Mouse (Mus musculus) gonadal fat pad, adult 2 months (tissue): ENCODE measurements around the gene Gipc3. TPM values are rescaled to one million over a fixed set of nuclear protein-coding genes. Genes with fewer than 3 reads are reported as not detected.

ENCODE experiments used
- polyA plus RNA-seq: library from polyadenylated mRNA; depleted of rRNA; stranded (reverse); fragments of >200 nt; gene quantifications from 2 replicates; pipeline ENCODE4 v1.2.3, GENCODE M21; 2012; rRNA removed

Gene Gipc3
- polyA plus RNA-seq, 1 experiment, result 1.7 TPM

Other genes with a start within 250 kb of the Gipc3 start
- 0.41 and 0.61 TPM in 2 replicates for gene Creb3l3, start 244.4 kb downstream of the Gipc3 start, polyA plus RNA-seq
- 132 and 176 TPM in 2 replicates for gene Map2k2, start 237.4 kb downstream of the Gipc3 start, polyA plus RNA-seq
- 30.0 and 49.1 TPM in 2 replicates for gene Zbtb7a, start 208.0 kb downstream of the Gipc3 start, polyA plus RNA-seq
- gene Pias4, start 175.3 kb downstream of the Gipc3 start, polyA plus RNA-seq, result 31.5 and 32.8 TPM in 2 replicates
- 1,971 and 2,241 TPM in 2 replicates for gene Eef2, start 166.6 kb downstream of the Gipc3 start, polyA plus RNA-seq
- gene Dapk3, start 160.3 kb downstream of the Gipc3 start, polyA plus RNA-seq, result 76.3 and 81.7 TPM in 2 replicates
- not detected in 2 replicates for gene 4930442H23Rik, start 159.4 kb downstream of the Gipc3 start, polyA plus RNA-seq
- not detected in 2 replicates for gene Nmrk2, start 141.2 kb downstream of the Gipc3 start, polyA plus RNA-seq
- 0.03 TPM in 1 of 2 replicates, not detected in the other for gene Atcay, start 112.4 kb downstream of the Gipc3 start, polyA plus RNA-seq
- gene Zfr2, start 110.1 kb downstream of the Gipc3 start, polyA plus RNA-seq, result 17.9 and 20.9 TPM in 2 replicates
- gene Matk, start 90.3 kb downstream of the Gipc3 start, polyA plus RNA-seq, result 3.1 and 4.7 TPM in 2 replicates
- 65.7 and 72.8 TPM in 2 replicates for gene Mrpl54, start 76.3 kb downstream of the Gipc3 start, polyA plus RNA-seq
- 61.1 and 77.4 TPM in 2 replicates for gene Apba3, start 76.3 kb downstream of the Gipc3 start, polyA plus RNA-seq
- gene Tjp3, start 51.7 kb downstream of the Gipc3 start, polyA plus RNA-seq, result 21.4 and 29.9 TPM in 2 replicates
- 57.9 and 58.4 TPM in 2 replicates for gene Pip5k1c, start 50.3 kb downstream of the Gipc3 start, polyA plus RNA-seq
- 24.8 and 25.0 TPM in 2 replicates for gene Cactin, start 22.2 kb downstream of the Gipc3 start, polyA plus RNA-seq
- 8.3 and 9.3 TPM in 2 replicates for gene Tbxa2r, start 14.5 kb downstream of the Gipc3 start, polyA plus RNA-seq
- 60.3 and 76.7 TPM in 2 replicates for gene Hmg20b, start 7.2 kb upstream of the Gipc3 start, polyA plus RNA-seq
- gene Mfsd12, start 14.2 kb upstream of the Gipc3 start, polyA plus RNA-seq, result 29.8 and 39.5 TPM in 2 replicates
- 1.7 and 2.0 TPM in 2 replicates for gene 4930404N11Rik, start 22.6 kb upstream of the Gipc3 start, polyA plus RNA-seq
- gene Fzr1, start 35.2 kb upstream of the Gipc3 start, polyA plus RNA-seq, result 48.7 and 59.7 TPM in 2 replicates
- 93.9 and 96.3 TPM in 2 replicates for gene Dohh, start 41.2 kb upstream of the Gipc3 start, polyA plus RNA-seq
- gene Gm48551, start 41.2 kb upstream of the Gipc3 start, polyA plus RNA-seq, result 3.3 and 4.2 TPM in 2 replicates
- gene Gm48552, start 45.7 kb upstream of the Gipc3 start, polyA plus RNA-seq, result 3.1 and 5.6 TPM in 2 replicates
- gene Smim24, start 49.8 kb upstream of the Gipc3 start, polyA plus RNA-seq, result 28.6 and 32.6 TPM in 2 replicates
- 33.6 and 61.6 TPM in 2 replicates for gene Nfic, start 112.4 kb upstream of the Gipc3 start, polyA plus RNA-seq
- gene Celf5, start 139.4 kb upstream of the Gipc3 start, polyA plus RNA-seq, result 0.27 and 0.67 TPM in 2 replicates
- gene Ncln, start 153.1 kb upstream of the Gipc3 start, polyA plus RNA-seq, result 115 and 131 TPM in 2 replicates
- 2.8 and 3.5 TPM in 2 replicates for gene S1pr4, start 156.9 kb upstream of the Gipc3 start, polyA plus RNA-seq
- gene Gna15, start 181.0 kb upstream of the Gipc3 start, polyA plus RNA-seq, result 3.3 and 4.7 TPM in 2 replicates
- gene Gna11, start 201.9 kb upstream of the Gipc3 start, polyA plus RNA-seq, result 202 and 223 TPM in 2 replicates
- 651 and 877 TPM in 2 replicates for gene Aes, start 216.2 kb upstream of the Gipc3 start, polyA plus RNA-seq
- gene Tle2, start 231.3 kb upstream of the Gipc3 start, polyA plus RNA-seq, result 75.0 and 107 TPM in 2 replicates